Mouse (Mus musculus) 3134 (cell line): ENCODE data around the gene Nup85.

Source experiments
- DNase-seq: peaks from one replicate; pipeline ENCODE4 v3.0.0-alpha.2; 2011; ENCODE audit warnings: low spot score; ENCODE audit not compliant: insufficient read length; ENCODE audit errors: extremely low read depth

Gene Nup85

DNA sequence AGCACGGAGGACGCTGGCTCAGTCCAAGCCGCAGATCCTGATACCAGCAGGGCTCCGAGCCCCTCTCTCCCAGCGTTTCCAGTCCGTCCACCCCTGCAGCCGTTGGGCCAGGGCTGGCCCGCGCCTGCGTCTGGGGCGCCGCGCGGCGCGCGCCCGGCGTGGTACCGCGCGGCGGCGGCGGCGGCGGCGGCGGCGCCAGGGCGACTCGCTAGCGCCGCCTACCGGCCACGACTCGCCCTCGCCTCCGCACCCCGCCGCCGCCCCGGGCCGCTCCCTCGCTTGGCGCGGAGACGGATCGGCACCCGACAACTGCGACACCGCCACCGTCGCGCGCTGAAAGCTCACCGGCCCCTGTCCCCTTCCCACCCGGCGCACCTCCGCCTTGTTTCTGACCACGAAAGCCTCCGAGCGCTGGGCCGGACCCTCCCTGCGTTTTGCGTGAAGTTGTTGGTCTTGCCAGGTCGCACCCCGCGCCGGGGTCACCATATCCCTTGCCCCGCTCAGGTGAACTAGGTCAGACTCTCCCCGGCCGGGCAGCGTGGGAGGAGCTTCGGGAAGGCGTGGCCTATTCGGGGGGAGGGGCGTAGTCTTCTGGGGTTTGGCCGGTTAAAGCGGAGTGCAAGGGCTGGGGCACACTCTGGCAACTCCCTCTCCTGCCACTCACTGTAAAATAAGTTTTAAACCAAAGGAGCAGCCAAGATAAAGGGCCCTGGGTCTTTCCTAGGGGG is 48.3 kb downstream of the Nup85 start, which contains the start of gene Mif4gd:
TSS of gene Mif4gd (minus strand) at position 560 of the 728 bp plus-strand sequence.
- peak; percentile 95 for DNase-seq

DNA sequence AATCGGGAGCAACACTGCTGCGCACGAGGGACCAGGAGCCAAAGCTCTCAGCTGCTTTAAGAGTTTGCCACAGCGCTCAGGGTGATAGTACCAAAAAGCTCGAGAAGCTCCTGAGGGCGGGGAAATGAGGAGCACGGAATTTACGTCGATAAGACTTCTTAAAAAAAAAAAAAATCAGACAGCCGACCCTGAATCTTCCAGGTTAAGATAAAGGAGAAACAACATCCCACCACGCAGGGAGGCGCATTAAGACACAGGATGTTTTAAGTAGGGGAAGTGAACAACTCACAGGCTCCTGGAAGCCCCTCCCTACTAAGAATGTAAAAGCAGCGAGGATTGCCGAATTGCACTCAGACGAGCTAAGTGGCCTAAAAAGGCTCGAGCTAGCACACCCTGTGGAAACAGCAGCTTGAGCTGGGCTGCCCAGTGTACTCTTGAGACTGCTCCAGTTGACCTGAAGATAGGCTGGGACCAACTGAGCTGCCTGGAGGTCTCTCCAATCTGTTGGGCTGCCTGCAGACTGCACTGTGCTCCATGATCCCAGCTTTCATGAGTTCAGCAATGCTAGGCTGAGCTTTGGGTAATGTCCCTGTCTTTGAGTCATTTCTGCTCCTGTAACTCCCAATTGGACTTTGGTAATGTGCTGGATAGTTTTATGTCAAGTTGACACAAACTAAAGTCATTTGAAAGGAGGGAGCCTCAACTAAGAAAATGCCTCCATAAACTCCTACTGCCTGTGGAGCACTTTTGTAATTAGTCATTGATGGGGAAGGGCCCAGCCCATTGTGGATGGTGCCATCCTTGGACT is 49.1 kb downstream of the Nup85 start:
- no peak for DNase-seq

DNA sequence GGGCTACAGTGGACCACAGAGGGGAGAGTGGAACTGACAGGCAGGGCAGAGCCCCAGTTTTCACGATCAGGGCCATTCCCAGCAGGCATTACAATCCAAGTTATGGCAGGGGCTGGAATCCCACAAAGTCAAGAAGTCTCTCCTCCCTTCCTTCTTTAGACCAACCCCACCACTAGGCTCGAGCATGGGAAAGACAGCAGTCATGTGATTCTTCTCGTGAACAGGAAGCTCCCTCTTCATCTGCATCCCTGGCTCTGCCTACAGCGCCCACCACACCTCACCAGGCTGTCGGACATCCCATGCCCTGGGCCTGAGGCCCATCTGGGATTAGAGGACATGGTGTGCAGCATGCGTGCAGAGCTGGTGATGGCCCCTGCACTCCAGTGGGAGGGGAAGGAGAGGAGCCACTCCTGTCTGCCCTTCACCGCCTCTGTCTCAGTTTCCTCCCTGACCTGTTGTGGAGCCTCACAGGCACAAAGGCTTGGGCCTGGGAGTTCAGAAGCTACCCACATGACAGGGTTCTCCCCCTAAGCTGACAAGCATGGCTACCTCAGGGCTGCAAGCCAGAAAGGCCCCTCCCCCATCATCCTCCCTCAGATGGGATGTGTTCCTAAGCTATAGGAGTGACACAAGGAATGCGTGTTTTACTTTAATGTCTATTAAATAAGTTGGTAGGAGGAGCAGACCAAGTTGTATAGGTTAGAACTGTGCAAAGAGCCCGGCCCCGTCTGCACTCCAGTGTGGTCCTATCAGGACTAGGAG is 50.3 kb downstream of the Nup85 start:
- no peak for DNase-seq

DNA sequence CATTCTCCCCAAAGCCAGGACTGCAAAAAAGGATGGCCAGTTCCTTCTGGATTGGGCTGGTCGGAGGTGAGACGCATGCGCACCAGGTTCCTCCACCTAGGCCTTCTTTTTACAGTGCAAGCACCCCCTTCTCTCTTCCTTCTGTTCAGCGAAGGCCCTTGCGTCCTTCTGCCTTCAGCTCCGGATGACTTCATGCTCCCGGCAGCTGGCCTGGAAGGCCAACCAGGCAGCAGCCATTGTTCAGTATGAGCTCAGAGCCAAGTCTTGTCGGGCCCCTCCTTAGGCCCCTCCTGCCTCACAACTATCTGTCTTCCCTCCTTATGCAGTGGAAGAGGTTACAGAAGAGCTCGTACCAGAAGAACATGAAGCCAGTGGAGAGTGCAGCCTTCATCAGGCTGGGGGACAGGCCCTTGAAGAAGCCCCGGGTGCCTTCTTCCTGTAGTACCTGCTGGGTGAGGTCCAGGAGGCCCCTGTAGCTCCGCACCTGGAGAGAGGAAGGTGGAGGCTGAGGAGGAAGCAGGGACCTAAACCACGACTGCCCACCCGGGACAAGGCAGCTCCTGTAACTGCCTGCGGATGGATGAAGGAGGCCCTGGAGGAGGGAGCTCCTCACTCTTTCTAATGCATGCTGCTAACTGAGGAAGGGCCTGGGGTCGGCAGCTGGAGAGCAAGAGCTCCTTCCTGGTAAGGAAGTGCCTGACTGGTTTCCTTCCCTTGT is 51.0 kb downstream of the Nup85 start:
- DNase-seq = no peak

DNA sequence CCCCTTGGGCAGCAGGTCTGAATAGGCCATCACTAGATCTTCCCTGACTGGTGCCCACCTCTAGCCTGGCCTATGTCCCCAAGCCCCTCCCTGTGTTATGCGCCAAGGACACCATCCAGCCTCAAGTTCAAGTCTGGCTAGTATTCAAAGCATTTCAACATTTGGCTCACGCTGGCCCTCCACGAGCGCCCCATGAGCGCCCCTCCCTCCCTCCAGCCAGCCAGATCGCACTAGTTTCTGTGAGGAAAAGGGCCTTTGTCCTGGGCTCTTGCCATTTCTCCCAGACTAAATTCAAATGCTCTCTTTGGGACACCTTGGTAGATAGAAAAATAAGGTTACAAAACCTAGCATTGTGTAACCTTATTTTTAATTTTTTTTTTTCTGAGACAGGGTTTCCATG is 51.6 kb downstream of the Nup85 start:
- DNase-seq = no peak

DNA sequence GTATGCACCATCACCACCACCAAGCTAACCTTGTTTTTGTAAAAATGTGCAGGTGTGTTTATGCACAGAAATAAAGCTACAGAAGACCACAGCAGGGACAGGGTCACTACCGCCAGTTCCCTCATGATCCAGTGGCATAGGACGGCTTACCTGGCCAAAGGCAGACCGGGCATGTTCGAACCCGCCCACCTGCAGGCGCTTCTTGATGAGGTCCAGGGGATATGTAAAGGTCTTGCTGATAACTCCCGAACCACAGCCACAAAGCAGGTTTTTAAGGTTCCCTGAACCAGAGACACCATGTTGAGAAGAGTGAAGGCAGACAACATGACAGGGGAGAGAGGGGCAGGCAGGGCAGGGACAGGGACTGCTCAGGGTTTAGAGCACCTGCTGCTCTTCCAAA is 52.1 kb downstream of the Nup85 start:
- DNase-seq = no peak

DNA sequence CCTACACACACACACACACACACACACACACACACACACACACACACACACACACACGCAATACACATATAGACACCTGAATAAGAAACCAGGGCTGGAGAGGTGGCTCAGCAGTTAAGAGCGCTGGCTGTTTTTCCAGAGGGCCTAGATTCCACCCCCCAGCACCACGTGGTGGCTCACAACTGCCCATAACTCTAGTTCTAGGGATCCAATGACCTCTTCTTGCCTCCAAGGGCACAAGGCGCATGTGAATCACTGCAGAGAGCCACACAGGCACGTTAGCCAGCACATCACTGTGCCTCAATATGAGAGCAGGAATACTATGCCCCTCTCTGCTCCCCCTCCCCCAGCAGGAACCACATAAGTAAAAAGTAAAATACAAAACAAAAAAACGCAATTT is 52.7 kb downstream of the Nup85 start:
- DNase-seq = no peak

DNA sequence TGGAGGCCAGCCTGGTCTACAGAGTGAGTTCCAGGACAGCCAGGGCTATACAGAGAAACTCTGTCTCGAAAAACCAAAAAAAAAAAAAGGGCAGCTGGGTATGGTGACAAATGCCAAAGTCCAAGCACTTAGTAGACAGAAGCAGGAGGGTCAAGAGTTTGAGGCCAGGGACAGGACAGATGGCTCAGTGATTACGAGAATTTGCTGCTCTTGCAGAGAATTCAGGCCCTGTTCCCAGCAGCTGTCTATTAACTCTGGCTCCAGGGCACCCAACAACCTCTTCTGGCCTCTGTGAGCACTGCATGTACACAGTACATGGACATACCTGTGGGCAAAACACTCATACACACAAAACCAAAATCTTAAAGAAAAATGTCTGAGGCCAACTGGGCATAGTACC is 53.8 kb downstream of the Nup85 start:
- DNase-seq = no peak

DNA sequence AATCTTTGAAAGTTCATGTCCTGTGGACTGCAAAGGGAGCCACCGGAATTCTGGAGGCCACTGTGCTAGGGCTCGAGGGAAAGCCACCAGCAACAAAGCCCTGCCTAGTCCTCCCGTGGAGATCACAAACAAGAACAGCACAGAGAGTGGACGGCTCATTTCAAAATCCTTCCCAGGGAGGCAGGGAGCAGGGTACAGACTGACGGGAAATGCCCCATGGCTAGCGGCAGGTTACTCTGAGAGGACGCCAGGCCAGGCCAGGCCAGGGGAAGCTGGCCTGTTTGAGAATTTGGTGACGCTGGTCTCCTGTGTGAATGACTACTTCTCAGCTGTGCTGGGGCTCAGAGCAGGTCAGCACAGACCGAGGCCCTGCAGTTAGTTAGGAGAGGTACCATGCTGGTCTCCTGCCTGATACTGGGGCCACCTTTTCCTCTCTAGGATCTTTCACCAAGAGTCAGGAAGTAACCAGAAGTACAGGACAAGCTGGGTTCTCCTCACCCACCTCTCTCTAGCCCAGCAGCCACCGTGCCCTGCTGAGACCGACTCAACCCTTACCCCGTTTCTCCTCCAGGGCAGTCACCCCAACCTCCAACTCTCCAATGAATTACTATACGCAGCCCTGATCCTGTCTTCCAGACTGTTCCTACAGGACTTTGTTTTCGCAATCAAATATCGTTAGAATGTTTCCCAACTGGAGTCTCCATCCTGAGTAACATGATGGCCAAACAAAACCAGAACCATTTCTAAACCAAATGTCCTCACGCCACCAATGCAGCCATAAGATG is 54.7 kb downstream of the Nup85 start:
- no peak for DNase-seq

DNA sequence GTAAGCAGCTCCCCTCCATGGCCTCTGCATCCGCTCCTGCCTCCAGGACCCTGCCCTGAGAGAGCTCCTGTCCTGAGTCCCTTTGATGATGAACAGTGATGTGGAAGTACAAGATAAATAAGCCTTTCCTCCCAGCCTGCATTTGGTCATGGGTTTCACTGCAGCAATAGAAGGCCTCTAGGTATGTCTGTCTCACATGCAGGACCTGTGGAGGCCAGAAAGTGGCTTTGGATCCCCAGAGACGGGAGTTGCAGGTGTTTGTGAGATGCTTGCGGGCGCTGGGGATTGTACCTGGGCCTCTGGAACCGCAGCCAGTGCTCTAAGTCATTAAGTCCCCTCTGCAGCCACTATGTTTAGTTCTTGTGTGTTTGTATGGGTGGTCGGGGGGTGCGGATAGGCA is 55.7 kb downstream of the Nup85 start:
- DNase-seq = no peak

DNA sequence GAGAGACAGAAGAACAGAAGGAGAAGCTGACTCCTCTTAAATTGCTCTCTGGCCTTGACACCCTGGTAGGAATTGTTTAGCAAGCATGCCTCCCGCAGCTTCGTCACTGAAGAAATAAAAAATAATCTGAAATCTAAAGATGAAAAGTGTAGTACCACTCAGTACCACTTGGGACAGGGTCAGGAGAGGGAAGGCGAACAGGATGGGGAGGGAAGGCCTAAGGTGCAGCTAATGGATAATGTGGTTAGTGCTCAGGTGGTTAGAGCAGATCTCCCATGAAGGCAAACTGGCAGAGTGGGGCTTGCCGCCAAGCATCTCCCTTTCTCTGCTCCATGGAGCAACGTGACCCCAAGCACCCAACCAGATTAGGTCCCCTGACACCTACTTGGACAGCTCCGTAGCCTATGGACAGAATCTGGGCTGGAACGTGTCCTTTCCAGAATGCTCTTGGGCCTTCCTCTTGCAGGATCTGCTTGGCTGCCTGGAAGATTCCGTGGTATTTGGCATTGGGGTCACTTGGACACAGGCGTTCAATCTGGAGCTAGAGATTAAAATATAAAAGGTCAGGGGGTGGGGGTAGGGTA is 59.3 kb downstream of the Nup85 start:
- no peak for DNase-seq

DNA sequence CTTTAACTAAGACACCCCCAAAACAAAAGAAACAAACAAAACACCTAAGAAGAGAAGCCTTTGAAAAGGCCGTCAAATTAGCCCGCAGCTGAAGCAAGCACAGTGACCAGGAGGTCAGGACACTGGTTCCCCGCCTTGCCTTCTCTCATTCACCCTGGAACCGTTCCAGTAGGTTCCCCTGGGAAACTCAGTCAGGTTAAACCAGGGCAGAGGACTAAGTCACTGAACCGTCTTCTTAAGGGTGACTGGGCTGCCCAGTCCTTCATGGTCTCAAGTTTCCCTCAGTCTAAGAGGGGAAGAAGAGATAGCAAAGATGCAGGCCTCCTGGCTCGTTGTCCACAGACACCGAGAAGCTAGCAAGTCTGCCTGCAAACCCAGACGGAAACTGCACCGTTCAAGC is 61.6 kb downstream of the Nup85 start:
- DNase-seq = no peak

DNA sequence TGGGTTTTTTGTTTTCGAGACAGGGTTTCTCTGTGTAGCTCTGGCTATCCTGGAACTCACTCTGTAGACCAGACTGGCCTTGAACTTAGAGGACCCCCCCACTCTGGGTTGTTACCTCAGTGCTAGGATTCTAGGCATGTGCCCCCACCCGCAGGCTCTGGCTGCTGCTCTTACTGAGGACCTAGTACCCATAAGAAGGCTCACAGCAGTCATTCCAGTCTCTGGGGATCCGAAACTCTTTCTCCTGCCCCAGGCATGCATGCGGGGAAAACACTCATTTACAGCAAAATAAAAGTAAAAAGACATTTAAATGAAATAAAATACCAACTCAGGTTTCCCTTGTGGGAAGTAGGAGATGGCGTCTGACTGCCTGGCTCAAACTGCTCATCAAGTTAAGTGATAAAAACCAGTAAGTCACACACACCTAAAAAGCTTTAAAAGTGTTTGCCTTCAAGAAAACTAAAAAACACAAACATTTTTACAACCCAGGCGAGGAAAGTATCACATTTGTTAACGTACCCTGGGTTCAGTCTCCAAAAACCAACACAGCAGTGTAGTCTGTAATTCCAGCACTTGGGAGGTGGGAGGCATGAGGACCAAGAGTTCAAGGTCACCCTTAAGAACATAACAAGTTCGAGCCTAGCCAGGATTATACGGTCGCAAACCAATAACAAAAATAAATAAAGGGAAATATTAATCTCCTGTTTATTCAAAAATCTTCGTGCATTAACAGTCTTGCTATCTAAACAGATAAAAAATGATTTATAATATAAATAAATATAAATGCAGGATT is 62.8 kb downstream of the Nup85 start:
- DNase-seq = no peak

DNA sequence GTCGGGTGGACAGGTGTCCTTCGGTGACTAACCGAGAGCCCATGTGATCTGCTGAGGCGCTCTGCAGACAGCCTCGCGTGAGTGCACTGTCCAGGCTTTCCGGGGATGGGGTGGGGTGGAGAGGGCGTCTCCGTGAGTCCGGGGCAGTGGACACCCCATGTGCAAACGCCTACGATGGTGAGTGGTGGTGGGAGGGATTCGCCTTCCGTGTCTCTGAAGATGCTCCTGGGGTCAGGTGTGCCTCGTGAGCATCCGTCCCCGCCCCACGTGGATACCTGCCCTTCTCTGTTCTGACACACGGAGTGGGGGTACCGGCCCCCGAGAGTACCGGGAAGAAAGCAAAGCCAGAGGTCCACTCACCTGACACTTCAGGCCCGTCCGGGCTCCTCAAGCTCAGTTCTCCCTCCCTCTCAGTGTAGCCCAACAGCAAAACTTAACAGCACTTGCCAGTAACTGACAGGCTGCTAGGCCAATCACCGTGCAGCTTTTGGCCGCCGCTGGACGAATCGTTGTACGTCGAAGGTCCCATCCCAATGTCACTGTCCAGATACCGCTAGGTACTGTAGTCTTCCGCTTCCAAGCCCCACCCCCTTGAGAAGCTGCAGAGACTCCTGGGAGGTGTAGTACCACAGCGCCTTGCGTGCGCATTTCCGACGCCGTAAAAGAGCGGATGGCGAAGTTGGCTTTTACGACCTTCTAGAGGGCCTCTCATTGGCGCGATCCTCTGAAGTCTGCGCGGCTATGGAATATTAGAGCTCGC is 63.7 kb downstream of the Nup85 start, which contains the start of gene Slc25a19:
TSS of gene Slc25a19 (minus strand) at position 591 of the 760 bp plus-strand sequence.
- DNase-seq = peak; percentile 97

DNA sequence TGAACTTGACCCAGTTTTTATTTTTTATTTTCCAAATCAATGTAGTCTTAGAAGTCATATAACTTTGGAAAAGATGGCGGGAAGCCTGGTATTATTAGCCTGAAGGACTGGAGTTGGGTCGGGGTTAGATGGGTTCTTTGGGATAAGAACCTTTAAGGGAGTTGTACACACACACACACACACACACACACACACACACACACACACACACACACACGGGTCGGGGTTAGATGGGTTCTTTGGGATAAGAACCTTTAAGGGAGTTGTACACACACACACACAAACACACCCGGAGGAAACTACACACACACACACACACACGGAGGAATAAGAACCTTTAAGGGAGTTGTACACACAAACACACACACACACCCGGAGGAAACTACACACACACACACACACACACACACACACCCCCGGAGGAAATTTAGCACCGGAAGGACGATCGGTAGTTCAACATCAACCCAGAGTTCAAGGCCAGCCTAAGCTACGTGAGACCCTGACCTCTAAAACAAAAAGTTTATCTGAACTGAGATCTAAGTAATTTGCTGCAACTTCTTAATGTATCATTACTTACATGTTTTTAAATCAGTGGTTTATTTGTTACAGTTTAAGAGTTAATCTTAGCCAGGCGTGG is 64.3 kb downstream of the Nup85 start:
- DNase-seq = no peak

DNA sequence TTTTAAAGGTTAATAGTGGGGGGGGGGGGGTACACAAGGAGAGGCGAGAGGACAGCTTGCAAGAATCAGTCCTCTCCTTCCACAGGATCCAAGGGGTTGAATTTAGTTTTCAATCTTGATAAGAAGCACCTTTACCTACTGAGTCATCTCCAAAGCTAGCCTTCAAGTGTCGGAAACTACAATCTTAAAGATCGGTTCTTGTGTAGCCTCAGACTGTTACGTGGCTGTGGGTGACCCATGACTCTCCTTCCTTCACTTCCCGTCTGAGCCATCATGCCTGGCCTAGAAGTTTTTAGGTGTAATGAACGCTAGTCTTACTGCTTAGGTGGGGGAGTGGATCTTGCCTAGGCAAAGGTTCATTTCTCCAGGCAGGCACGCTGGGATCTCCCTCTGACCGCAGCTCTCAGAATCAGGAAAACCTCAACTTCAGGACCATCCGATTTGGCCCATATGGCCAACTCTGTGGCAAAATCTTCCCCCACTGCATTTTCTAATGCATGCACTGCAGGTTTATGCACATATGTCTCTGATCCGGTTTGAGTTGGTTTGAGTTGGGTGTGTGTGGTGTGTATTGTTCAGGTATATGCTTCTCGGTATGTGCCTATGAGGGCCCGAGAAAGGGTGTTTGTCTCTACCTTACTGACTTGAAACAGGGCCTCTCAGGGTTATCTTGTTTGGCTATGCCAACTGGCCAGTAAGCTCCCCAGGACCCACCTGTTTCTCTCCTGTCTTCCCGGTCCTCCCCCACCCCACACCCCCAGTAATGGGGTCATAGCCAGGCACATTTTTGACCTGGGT is 65.7 kb downstream of the Nup85 start:
- DNase-seq = no peak
